Mouse (Mus musculus) left cerebral cortex, adult 6 months (tissue): ENCODE results near the gene Agmat. TPM values are rescaled to one million over a fixed set of nuclear protein-coding genes. Genes with fewer than 3 reads are reported as not detected.

Experiments used
- long read RNA-seq, 2 experiments: library from polyadenylated mRNA; unstranded; transcript quantifications; one replicate each; pipeline ENCODE4 v2.0.0; 2019 to 2020
- polyA plus RNA-seq: library from polyadenylated mRNA; unstranded; fragments of <200 nt; fragmentation: Nextera tagmentation; gene quantifications from 2 replicates; pipeline ENCODE4 v1.2.3, GENCODE M21; 2021

The Agmat gene
- 4.6 and 7.3 TPM in 2 replicates for polyA plus RNA-seq
- long read RNA-seq, experiment 1, partial matches to known transcripts: 3 of 12 reads
- long read RNA-seq, experiment 1, other reads (novel, unspliced or antisense): 8 of 12 reads
- long read RNA-seq, experiment 2, transcript Agmat-201 (7 exons, 1,407 nt): major isoform, 7 of 17 reads
- long read RNA-seq, experiment 2, partial matches to known transcripts: 0 of 17 reads
- long read RNA-seq, experiment 2, other reads (novel, unspliced or antisense): 10 of 17 reads

GRCm38 (mm10) chr4:141746578-141747346 is at the start of gene Agmat:
TSS of gene Agmat (plus strand) at chr4:141746672.

GRCm38 (mm10) chr4:141722731-141723672 is 23.5 kb upstream of the Agmat start, which contains the start of gene Ddi2:
TSS of gene Ddi2 (minus strand) at chr4:141723419.

DNA sequence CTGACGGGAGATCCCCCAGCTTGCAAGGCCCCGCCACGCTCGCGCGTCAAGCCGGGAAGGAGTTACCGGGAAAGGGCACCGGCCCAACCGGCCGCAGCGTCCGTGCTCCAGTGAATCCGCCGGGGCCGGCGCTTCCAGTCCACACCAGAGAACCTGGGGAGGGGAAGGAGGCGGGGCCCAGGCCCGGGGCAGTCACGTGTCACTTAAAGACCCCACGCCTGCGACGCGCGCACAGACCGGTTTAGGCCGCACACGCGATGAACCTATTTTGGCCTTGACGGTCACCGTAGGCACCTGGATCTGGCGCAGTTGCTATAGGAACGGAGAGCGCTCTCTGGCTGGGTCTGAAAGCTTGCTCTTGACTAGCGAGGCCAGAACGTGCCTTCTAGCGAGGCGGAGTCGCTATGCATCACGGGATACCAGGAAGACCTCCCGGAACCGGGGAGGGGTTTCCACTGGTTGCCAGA is 44.1 kb downstream of the Agmat start, which contains the start of gene Dnajc16:
Dnajc16 (minus strand) TSS at position 408 of the 467 bp plus-strand sequence.

DNA sequence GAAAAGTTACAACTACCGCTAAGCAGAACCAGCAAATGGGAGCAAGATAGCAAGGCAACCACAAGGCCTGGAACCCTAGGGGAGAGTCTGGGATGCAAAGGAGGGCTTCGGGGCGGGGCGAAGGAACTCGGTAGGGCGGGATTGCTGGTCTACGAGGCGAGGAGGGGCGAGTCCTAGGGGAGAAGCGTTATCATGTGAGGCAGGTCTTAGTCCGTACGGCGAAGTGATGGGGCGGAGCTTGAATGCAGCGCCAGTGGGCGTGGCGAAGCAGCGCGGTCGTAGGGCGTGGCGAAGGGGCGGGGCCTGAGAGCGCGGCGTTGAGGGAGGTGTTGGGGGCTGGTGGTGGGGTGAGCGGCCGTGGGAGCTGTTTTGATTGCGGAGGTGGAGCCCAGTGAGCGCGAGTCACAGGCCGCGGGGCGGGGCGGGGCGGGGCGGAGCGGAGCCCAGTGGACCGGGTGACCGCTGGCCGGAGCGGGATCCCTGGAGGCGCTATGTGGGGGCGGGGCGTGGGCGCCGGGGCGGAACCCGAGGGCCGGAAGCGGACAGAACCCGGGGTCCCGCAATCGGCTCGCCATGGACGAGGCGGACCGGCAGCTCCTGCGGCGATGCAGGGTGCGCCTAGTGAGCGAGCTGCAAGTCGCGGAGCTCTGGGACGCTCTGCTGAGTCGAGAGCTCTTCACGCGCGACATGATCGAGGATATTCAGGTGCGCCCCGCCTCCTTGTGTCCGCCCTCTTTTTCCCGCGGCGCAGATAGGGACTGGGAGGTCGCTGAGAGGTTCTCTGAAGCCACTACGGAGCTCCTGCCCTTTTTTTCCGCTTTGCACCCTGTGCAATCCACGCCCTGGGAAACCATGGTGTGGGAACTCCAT is 47.0 kb downstream of the Agmat start, which contains the start of gene Casp9:
Casp9 (plus strand) TSS at position 331 of the 870 bp plus-strand sequence.

Other genes with a start within 250 kb of the Agmat start
- gene Spen, start 208.1 kb upstream of the Agmat start, polyA plus RNA-seq: 1.8 and 6.4 TPM in 2 replicates
- 0.31 and 0.87 TPM in 2 replicates for gene Fblim1, start 140.6 kb upstream of the Agmat start, polyA plus RNA-seq
- 0.16 and 0.56 TPM in 2 replicates for gene Tmem82, start 128.0 kb upstream of the Agmat start, polyA plus RNA-seq
- 2.3 and 4.4 TPM in 2 replicates for gene Slc25a34, start 122.9 kb upstream of the Agmat start, polyA plus RNA-seq
- 8.3 and 9.7 TPM in 2 replicates for gene Plekhm2, start 81.8 kb upstream of the Agmat start, polyA plus RNA-seq
- gene Rsc1a1, start 61.1 kb upstream of the Agmat start, polyA plus RNA-seq: not detected in 2 replicates
- gene Ddi2, start 23.3 kb upstream of the Agmat start, polyA plus RNA-seq: 5.9 and 6.1 TPM in 2 replicates
- 10.5 and 11.6 TPM in 2 replicates for gene Dnajc16, start 44.3 kb downstream of the Agmat start, polyA plus RNA-seq
- gene Casp9, start 46.9 kb downstream of the Agmat start, polyA plus RNA-seq: 7.4 and 8.8 TPM in 2 replicates
- not detected in 2 replicates for gene Cela2a, start 79.5 kb downstream of the Agmat start, polyA plus RNA-seq
- not detected in 2 replicates for gene Ctrc, start 99.7 kb downstream of the Agmat start, polyA plus RNA-seq
- 61.7 and 333 TPM in 2 replicates for gene Efhd2, start 128.2 kb downstream of the Agmat start, polyA plus RNA-seq